Mouse (Mus musculus): ENCODE data around the gene Sptbn1.

The Sptbn1 gene

DNA sequence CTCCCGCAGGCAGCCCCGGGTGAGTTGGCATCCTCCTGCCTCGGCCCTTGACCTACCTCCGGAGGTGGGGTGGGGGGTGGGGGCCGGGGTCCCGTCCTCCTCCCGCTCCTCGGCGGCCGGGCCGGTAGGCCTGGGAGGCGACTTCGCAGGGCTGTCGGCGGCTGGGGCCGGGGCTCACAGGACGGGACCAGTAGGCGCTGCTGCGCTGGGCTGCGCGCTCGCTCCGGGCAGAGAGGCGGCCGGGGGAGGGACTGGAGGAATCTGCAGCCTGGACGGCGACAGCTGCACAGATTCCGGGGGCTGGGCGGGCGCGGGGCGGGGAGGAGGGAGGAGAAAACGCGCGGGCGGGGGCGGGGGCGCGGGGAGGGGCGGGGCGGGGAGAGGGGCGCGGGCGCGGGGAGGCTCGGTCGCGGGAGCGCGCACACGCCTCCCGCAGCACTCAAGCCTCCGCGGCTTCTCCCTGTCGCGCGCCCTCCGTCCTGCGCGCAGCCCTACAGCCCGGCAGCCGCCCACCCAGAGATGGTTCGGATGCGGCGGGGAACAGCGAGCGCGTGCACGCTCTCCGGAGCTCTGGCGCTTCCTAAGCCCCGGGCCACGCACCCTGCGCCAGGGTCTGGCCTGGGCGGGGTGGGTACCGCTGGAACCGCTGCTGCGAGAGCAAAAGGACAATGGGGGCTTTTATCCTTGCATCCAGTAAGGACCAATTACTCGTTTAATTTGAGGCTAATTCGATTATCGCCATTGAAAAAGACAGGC is at the start of gene Sptbn1:
Gene Sptbn1, minus strand, starts transcription at position 284 of the 756 bp plus-strand sequence.
- DNase-seq, result peak; percentile 88 to 94

DNA sequence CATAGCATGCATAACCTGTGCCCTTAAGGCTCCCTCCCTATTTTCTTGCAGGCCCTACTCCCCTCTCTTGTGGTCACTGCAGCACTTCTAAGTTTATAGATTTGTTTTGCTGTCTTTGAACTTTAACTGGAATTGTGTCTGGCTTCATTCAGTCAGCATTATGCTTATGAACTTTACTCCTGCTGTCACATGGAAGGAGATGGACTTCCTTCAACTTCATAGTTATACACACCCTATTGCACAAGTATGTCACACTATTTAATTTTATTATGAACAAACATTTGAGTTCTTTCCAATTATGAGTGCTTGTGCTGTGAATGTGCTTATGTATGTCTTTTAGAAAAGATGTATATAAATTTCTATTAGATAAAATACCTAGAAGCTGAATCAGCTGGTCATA is 26.3 kb upstream of the Sptbn1 start:
- DNase-seq, result no peak

DNA sequence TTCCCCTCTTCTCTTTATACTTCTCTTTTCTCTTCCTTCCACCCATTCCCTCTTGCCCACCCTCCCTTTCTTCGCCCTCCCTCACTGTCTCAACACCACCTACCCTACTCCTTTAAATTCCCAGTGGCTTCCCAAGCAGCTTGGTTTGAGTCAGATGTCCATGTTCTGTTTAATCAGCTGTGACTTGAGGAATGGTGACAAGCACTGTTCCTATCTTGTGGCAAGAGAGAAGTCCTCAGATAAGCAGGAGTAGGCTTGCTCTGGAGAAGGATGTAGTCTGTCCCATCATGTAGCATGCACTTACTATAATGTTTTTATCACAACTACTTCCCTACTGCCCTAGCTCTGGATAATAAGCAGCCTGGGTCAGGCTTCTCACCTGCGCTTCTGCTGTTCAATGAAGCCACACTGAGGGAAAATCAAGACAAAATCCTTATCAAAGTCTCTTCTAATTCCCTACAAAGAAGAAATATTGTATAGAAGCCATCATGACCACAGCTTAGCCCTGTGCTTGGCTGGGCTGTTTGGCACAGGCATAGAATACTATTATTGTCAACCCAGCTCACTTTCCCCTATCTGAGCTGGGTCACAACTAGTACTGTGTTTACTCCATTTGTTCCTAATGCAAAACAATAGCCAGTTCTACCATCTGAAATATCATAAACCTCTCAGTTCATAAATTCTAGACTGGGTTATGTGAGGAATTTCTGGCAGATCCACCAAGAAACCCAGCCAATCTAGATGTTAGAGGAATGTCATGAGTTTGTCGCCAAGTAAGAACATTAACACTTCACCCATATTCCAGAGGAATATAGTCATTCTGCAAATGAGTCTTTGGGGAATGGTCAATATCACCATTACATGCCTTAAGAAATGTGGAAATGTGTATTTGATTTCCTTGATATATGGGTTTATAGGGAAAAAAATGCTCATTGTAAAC is 24.5 kb upstream of the Sptbn1 start:
- DNase-seq, result no peak

DNA sequence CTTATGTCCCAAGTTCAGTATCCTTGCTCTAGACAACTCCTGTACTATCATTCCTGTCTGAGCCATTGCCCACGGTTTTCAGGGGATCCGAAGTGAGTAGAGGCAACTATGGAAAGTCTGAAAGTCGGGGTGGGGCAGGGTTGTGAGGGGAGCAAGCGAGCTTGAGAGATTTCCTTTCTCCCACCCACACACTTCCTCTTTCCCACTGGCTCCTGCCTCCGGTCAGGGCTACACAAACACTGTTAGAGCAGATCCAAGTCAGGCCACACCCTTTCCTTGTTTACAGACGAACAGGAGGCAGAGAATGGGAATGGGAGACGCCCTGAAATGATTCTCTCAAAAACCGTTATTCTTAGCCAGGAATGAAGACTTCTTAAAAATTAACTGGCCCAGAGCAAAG is 23.2 kb upstream of the Sptbn1 start:
- peak; percentile 72 to 79 for DNase-seq

DNA sequence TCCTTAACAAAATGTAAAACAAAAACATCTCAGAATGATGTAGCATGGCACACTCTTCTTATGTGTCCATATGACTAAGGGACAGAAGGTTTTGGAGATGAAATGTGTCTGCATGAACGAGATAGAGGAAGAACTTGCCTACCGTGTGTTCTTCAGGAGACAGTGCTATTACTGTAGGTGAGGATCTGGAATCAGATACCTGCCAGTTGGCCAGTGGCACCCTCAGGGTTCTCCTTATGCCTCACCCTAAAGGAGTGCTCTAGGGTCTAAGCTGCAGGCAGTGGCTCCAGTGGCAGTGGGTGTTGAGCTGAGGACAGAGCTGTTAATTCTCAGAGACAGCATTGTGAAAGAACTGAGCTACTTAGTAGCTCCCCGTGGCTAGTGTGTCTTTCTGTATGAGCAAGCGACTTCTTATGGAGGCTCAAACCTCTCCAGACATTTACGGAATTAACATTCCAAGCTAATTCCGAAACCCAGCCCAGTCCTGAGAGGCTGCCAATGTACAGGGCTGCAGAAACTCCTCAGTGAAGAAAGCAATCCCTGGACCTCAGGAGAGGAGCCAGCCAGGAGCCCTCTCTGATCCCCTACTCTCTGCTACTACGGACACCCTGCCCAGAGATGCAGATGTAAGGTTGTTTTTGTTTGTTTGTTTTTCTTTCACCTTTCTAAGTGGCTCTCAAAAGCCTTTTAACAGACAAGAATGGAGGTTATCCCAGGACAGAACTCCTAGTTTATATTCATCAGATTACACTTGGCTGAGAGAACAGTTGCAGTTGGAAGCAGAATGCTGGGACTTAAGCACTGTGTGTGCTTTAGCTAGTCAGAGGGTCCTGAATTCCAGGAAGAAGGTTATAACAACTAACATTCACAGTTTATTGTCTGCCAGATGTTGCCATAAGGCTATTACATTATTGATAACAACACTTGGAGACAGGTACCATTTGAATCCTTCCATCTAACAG is 21.8 kb upstream of the Sptbn1 start:
- DNase-seq, result peak; percentile 50 to 55

DNA sequence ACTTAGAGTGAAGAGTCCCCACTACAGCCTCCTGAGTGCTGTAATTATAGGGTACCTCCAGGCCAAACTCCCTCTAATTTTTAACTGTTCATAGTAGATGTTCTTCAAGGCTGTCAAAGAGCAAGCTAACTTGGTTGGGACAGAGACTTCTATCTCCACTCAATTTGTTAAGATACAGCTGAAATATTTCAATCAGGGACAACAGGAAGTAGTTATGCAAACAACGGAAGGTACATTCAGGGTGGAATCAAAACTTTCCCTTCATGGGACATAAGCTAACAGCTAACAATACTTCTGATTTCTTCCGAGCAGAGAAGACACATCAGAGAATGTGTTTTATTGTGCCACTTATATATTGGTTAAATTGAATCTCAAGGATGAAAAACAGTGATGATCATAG is 20.1 kb upstream of the Sptbn1 start:
- no peak for DNase-seq

DNA sequence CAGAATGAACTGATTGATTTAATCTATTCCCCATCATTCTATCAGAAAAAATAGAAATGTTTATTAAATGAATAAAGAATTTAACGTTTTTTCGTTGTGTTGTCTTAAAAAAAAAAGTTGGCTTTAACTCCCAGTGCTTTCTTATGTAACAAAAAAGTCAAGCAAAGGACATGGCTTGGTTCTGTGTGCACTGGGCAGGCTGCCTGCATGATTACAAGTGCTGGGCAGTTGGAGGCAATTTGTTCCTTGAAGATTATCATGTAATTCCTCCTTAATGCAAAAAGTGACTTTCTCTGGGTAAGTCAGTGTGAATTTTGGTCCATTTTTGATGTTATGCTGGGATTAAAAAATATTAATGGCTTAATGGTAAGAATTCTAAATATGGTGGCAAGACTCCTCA is 15.7 kb upstream of the Sptbn1 start:
- peak in 1 of 2 experiments; percentile 51 for DNase-seq

DNA sequence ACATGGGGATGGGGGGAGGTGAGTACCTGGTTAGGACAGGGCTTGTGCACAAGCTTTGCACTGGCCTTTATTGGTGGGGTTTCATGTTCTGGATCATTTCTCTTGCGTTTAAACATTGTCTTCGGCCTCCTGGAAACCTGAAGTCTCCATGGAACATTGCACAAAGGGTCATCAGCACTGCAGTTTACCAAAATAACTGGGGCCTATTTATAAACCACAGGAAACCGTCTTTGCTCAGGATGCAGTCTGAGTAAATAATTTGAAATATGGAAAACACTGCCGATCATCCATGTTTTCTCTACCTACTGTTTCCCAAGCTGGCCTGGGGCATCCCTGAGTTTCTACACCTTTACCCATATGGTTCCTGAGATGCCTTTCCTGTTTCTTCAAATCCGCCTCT is 13.1 kb upstream of the Sptbn1 start:
- DNase-seq, result no peak

DNA sequence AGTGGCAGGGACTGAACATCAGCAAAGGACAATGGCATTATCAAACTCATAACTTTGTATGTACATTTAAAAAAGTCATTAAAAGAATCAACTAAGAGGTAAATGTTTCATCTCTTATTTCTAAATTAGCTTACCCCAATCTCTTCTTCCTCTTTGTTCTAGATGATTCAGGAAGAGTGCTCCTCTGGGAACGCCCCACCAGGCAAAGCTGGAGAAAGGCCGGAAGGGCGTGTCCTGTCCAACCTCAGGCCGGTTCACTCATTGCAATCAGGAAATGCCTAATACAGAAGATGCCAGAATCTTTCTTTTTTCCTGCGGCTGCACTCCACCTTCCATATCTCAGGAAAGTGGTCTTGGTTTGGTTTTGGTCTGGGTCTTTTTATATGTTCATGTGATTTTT is 11.3 kb upstream of the Sptbn1 start:
- peak; percentile 65 to 77 for DNase-seq

DNA sequence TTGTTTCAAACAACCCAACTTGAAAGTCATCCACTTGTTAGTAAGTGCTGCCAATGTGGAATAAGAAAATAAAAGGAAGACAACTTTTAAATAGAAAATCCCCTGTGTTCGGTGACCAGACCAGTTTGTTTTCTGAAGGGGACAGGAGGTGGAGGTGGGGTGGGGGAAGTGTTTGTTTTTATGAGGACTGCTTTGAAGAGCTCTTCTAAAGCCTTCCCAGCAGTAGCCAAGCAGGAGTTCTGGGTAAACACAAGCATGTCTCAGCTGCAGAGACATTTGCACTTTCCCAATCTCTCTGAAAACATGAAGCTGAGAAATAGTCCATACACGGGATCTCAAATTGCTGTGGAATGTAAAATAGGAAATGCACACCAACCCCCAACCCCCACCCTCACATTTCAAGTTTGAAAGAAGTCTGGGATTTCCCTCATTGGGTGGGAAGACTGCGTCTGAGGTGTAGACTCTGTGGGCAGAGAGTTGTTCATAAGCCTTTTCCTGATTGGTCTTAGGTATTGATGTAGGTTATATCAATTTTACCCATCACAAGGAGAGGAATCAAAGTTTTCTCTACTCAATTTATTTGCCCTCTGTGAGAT is 7.6 kb upstream of the Sptbn1 start:
- no peak for DNase-seq

DNA sequence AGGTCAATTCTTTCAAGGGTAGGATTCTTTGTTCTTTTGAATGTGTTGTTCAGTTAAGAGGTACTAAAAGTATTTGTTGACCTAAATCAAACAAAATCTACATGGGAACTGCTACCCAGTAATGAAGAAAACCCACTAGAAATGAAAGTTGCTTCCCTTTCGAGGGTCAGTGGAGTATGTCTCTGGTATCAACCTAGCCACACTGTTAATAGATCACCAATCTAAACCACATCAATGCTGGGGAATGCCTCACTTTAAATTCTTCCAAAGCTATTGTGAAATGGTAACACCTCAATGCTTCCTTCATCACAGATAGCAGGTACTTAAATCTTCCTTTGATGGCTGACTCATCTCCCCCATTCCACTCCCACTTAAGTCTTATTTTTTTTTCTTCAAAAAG is 1.5 kb upstream of the Sptbn1 start:
- DNase-seq, result no peak

DNA sequence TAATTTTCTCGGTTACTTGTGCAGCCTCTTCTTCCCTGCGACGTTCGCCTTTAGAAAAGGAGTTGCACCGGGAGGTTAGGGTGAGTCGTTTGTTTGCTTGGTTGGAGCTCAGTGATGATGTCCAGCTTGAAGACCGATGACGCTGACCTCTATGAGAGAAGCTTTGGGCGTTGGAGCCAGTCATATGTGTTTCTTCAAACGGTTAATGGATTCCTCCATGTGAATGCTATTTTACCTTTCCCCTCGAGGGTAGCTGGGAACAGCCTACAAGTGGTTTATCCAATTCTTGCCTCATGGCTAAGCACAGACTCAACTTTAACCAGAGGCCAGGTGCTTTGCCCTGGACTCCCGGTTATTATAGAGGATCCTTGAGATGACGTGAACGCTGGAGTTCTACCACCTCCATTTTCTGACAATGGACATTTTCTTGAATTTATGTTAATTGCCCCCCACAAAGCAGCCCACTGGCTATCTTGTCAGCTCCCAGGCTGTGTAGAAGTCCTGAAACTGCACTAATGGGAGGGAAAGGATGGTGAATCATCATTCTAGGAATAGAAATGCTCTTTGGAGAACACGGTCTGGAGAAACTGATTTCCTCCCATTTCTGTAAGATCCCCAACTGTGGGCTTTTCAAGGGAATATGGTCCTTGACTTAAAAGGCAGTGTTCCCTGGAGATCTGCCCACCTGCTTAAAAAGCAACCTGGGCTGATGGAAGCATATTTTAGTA is 837 bp upstream of the Sptbn1 start:
- DNase-seq, result no peak

DNA sequence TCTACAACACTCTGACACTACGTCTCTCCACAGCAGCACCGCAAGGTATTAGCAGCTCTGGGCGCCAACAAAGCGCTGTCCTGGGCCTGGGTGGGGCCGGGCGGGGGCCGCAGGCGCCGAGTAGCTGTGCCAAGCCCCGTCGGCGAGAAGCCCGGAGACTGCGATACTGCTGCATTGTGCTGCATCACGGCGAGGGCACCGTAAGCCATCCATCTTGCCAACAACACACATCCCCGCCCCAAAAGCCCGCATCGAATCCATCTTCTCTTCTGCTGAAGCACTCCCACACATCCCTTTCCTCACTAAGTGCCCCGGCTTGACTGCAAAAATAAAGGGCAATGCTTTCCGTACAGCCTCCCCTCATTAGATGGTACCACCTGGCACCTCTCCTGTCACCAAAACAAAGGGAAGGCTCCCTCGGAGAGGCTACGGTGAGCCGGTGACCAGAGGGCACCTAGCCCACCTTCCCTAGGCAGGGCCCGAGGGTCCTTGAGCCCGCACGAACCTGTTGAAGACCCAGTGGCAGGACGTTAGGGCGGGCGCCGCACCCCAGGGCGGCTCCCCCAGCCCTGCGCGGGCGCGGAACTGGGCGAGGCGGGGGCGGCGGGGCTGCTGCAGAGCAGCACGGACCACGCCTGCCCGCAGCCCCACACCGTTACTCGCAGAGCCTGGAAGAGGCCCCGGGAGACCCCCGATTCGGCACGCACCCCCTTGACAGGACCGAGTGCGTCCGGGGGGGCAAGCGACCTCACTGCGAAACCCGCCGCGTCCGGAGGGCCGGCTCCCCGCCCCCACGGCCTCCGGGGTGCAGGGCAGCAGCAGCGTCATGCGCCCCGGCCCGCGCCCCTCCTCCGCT is 711 bp downstream of the Sptbn1 start:
- peak; percentile 70 to 83 for DNase-seq

DNA sequence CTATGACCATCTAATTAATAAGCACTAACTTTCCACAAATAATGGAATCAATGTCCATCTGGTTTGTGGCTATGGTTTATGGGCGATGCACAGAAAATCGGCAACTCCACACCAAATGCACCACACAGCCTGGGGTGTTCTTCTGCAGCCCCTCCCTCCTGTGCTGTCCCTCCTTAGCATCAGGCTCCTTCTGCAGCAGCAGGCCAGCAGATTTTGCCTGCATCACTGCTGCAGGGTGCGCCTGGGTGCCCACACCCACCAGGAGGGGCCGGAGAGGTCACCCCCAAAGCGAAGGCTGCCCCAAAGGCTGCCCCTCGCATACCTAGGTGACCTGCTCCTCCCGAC is 1.3 kb downstream of the Sptbn1 start:
- DNase-seq, result no peak

DNA sequence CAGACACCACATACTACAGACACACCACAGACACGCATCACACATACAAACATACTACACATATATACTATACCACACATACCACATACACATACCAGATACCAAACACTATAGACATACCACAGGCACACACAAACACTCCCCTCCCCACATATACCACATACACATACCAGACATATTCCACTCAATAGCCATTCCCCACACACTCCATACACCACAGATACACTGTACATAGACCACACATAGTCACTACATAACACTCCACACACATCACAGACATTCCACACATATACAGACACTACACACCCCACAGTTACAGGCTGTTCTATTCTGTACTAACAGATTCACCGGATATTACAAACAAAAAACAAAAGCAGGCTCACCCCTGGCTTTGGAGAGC is 2.3 kb downstream of the Sptbn1 start:
- DNase-seq, result no peak

DNA sequence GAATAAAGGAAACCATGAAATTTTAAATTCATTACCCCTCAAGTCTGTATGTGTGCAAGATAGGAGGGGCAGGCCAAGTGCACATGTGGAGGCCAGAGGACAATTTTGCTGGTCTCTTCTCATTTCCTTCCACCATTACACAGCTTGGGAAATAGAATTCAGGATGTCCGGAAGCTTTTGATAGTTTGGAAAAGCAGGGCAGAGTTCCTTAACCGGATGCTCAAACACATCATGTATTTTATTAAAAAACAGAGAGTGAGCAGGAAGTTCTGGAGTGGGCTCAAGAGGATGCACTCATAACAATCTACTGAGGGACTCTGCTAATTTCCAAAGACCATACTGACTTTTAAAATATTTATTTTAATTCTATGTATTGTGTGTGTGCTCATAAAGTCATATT is 4.3 kb downstream of the Sptbn1 start:
- no peak for DNase-seq

DNA sequence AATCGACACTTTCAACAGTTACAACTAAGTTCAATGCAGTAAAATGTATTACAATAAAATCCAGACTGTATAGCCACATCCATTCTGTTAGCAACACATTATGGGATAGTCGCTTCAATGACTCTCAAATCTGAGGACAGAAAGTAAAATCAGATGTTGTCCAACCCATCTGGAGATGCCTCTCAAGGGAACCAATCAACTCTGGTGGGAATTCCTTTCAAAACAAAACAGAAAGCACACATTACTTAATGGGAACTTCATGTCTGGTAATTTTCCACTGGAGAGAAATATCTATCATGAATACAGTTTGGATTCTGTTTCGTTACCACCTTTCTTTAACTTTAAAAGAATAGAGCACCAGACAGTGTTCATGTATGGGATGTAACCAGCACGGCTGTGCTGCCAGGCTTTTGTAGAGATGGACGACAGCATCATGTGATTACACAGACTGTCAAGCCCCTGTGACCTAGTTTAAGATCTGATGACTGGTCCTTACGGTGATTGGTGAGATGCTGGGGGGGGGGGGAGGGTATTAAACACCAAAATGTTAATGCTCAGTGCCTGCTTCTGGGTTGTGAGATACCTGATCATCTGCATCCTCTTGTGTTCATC is 9.1 kb downstream of the Sptbn1 start:
- DNase-seq, result no peak

DNA sequence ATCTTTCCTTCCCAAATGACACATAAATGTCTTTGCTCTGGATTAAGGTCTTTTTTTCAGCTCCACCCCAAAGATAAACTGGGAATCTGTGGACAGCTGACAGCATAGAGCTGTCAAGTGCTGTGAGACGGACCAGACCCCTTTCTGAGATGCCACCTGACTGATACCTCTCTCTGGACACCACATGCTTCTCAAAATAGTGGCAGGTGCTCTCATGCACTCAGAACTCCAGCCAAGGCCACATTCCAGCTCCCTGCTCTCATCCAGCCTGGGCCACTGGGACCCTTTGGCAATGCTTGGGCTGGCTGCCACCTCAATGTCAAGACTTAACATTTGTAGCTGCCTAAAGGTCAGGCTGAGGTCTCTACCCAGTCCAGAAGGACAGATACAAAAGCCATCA is 10.2 kb downstream of the Sptbn1 start:
- DNase-seq, result no peak

DNA sequence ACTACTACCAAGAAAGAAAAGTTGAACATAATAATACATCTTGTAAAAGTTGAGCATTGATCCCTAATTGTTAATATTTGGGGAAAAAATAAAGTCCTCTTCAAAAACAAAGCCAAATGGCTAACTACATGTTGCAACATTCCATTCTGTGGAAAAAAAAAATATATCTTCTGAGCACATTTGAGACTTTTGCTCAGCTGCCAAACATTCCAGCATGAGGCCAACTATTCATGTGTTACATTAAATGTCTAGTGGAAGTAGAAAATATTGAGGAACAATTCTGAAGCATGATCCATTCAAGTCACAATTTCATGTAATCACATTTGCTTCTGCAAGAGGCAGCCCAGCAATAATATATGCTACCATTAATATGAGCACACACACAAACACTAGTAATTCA is 10.9 kb downstream of the Sptbn1 start:
- DNase-seq, result no peak

DNA sequence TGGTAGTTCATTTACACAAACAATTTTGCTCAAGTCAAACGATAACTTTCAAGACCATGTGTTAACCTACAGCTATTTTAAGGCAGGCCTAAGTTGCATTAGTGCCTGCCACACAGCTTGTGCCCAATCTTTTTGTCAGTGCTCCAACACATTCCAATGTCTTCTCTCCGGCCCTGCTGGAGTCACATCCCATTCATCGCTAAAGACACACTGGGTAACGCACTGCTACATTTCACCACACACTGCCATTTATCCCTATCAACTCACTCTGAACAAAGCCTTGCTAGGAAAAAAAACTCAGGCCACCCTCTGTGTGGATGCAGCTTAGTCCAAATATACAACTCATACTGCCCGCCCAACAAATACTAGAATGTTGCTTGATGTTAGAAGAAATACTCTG is 11.5 kb downstream of the Sptbn1 start:
- no peak for DNase-seq

All from lung, postnatal 4 days (tissue).